Mouse (Mus musculus) gastrocnemius, postnatal 25 days (tissue): ENCODE data around the gene Stim1. TPM values are rescaled to one million over a fixed set of nuclear protein-coding genes. Genes with fewer than 3 reads are reported as not detected.
"Not testable (repeated sequence)": the region's sequence is repeated elsewhere in the genome, so short reads cannot be mapped to it uniquely, and the experiment has no call there.

Experiments
- DNase-seq: peaks from one replicate; pipeline ENCODE4 v3.0.0; 2022
- total RNA-seq, 2 experiments: library from RNA; stranded (reverse); gene quantifications; 1 replicate in 1 of 2; 2 replicates in 1 of 2; pipeline ENCODE4 v1.2.3; 2021

Stim1 gene
- total RNA-seq, 2 experiments from 2014 or later: 169 to 171 TPM

- no peak for DNase-seq
These were observed 174.8 kb downstream of the Stim1 start for GRCm38 (mm10) chr7:102442432-102442831.

GRCm38 (mm10) chr7:102444301-102444700 lies 176.7 kb downstream of the Stim1 start:
- no peak for DNase-seq

- no peak for DNase-seq
These were observed 178.8 kb downstream of the Stim1 start for GRCm38 (mm10) chr7:102446438-102446837.

GRCm38 (mm10) chr7:102458618-102459380 lies 191.2 kb downstream of the Stim1 start:
- DNase-seq: no peak

- DNase-seq: no peak
These were observed 200.0 kb downstream of the Stim1 start for GRCm38 (mm10) chr7:102467566-102467965.

- no peak for DNase-seq
These were observed 205.1 kb downstream of the Stim1 start for GRCm38 (mm10) chr7:102472675-102473074.

- no peak for DNase-seq
These were observed 209.0 kb downstream of the Stim1 start for GRCm38 (mm10) chr7:102476601-102477000.

GRCm38 (mm10) chr7:102477377-102477776 lies 209.8 kb downstream of the Stim1 start:
- no peak for DNase-seq

- DNase-seq: no peak
These were observed 210.8 kb downstream of the Stim1 start for GRCm38 (mm10) chr7:102478425-102478824.

GRCm38 (mm10) chr7:102478926-102479325 lies 211.3 kb downstream of the Stim1 start:
- no peak for DNase-seq

GRCm38 (mm10) chr7:102479368-102480078 lies 211.9 kb downstream of the Stim1 start:
- DNase-seq: no peak

GRCm38 (mm10) chr7:102480821-102481220 lies 213.2 kb downstream of the Stim1 start:
- no peak for DNase-seq

GRCm38 (mm10) chr7:102481579-102481978 lies 214.0 kb downstream of the Stim1 start, which contains the start of gene Olfr543:
Gene Olfr543, minus strand, starts transcription at chr7:102481679.
- DNase-seq: no peak

- no peak for DNase-seq
These were observed 216.1 kb downstream of the Stim1 start for GRCm38 (mm10) chr7:102483665-102484064.

GRCm38 (mm10) chr7:102484766-102485165 lies 217.2 kb downstream of the Stim1 start:
- DNase-seq: not testable (repeated sequence)

- DNase-seq: no peak
These were observed 218.5 kb downstream of the Stim1 start for GRCm38 (mm10) chr7:102486105-102486504.

Other genes with a start within 250 kb of the Stim1 start
- 1 to 10 TPM; 1.9 to 2.7 TPM for gene Il18bp, start 249.1 kb upstream of the Stim1 start, total RNA-seq
- gene Rnf121, start 202.3 kb upstream of the Stim1 start, total RNA-seq: 10 to 100 TPM; 22.4 to 24.2 TPM
- gene Xndc1, start 202.3 kb upstream of the Stim1 start, total RNA-seq: 1 to 10 TPM; 4.5 to 5.1 TPM
- under 1 TPM in 1 of 2 experiments, not detected in 1; 0.80 TPM for gene Xntrpc, start 202.1 kb upstream of the Stim1 start, total RNA-seq
- gene Trpc2, start 184.7 kb upstream of the Stim1 start, total RNA-seq: 1 to 10 TPM in 1 of 2 experiments, under 1 TPM in 1; 0.43 to 1.1 TPM
- 100 to 1,000 TPM; 383 to 418 TPM for gene Art1, start 166.1 kb upstream of the Stim1 start, total RNA-seq
- 10 to 100 TPM; 10.2 to 10.3 TPM for gene Art5, start 158.3 kb upstream of the Stim1 start, total RNA-seq
- gene Chrna10, start 151.0 kb upstream of the Stim1 start, total RNA-seq: not detected
- 10 to 100 TPM; 19.9 to 22.9 TPM for gene Nup98, start 57.6 kb upstream of the Stim1 start, total RNA-seq
- 10 to 100 TPM; 19.5 to 24.9 TPM for gene Pgap2, start 57.6 kb upstream of the Stim1 start, total RNA-seq
- 10 to 100 TPM; 14.6 to 15.5 TPM for gene Rhog, start 11.8 kb upstream of the Stim1 start, total RNA-seq
- gene Rrm1, start 173.9 kb downstream of the Stim1 start, total RNA-seq: 10 to 100 TPM; 12.1 to 12.6 TPM
- not detected for gene Olfr543, start 213.9 kb downstream of the Stim1 start, total RNA-seq
- not detected for gene Olfr544, start 220.5 kb downstream of the Stim1 start, total RNA-seq
- gene Olfr545, start 231.8 kb downstream of the Stim1 start, total RNA-seq: not detected